In genomic region chr6:92649063-92649462, GRCm38 (mm10) we compare ENCODE assay signal across 32 mouse cellular contexts. TPM values are rescaled to one million over a fixed set of nuclear protein-coding genes. Genes with fewer than 3 reads are reported as not detected.
DNase-seq lines count a peak whose midpoint lies in the region; ATAC-seq and TF ChIP-seq lines count a peak whose summit lies in the region.
"Had no signal": no experiment of that assay in that cellular context is flagged by ENCODE, and none has a peak within 500 bp of the region (broad histone marks: within the 10 kb centered on the region; RNA-seq: fewer than 3 reads in every experiment).

No protein-coding gene starts in this region.

- peak; percentile 93 for ATAC-seq in frontal cortex, adult (ENCODE audit: low TSS enrichment)
- no peak for ATAC-seq in embryonic facial prominence, embryonic 15.5 days (ENCODE audit: insufficient number of reproducible peaks, low FRiP score, low TSS enrichment, low read depth)
- ATAC-seq in kidney, embryonic 16.5 days (ENCODE audit: low FRiP score, low TSS enrichment): no peak
- ATAC-seq: activated CD4-positive, CD25-positive, alpha-beta regulatory T cell, adult 4 months; intestine, postnatal 0 days; liver, embryonic 12.5 days; liver, postnatal 0 days had no signal

- H3K9me3 ChIP-seq in embryonic facial prominence, embryonic 15.5 days (replicated peaks): no peaks in the 10 kb centered on the region
- no peaks in the 10 kb centered on the region for H3K9me3 ChIP-seq in kidney, embryonic 16.5 days (ENCODE audit: low read length)
- H3K9me3 ChIP-seq: forebrain, embryonic 12.5 days; liver, embryonic 12.5 days; megakaryocyte, embryonic 14.5 days; neural tube, embryonic 15.5 days; stomach, embryonic 15.5 days had no signal

- intact Hi-C loops in left cerebral cortex, adult 2 months (cut with DNase I): loop anchor here (2.0 kb wide), 1 partner anchor 14 kb away; no protein-coding TSS in a partner anchor
- intact Hi-C loops in left cerebral cortex, postnatal 14 days (cut with DNase I): no loop called here

- H3K4me3 ChIP-seq in left cerebral cortex, adult 2 months: no peak overlapping the region
- no peak overlapping the region for H3K4me3 ChIP-seq in embryonic facial prominence, embryonic 15.5 days (replicated peaks)
- H3K4me3 ChIP-seq in kidney, embryonic 16.5 days (ENCODE audit: low read length): no peak overlapping the region
- H3K4me3 ChIP-seq: forebrain, embryonic 12.5 days; liver, embryonic 12.5 days; megakaryocyte, embryonic 14.5 days; neural tube, embryonic 15.5 days; stomach, embryonic 15.5 days had no signal

- peak overlapping the region; percentile 79 for H3K27ac ChIP-seq in left cerebral cortex, adult 2 months
- H3K27ac ChIP-seq in embryonic facial prominence, embryonic 15.5 days (replicated peaks): peak overlapping the region; percentile 31; the same call in 1 of the 2 replicates
- no peak overlapping the region for H3K27ac ChIP-seq in kidney, embryonic 16.5 days (ENCODE audit: low read length)
- H3K27ac ChIP-seq: forebrain, embryonic 12.5 days; liver, embryonic 12.5 days; neural tube, embryonic 15.5 days; stomach, embryonic 15.5 days had no signal

- no peak overlapping the region for H3K9ac ChIP-seq in embryonic facial prominence, embryonic 15.5 days
- H3K9ac ChIP-seq in kidney, embryonic 16.5 days (replicated peaks; ENCODE audit: low read length): no peak overlapping the region
- H3K9ac ChIP-seq: forebrain, embryonic 12.5 days; liver, embryonic 12.5 days; liver, postnatal 0 days; neural tube, embryonic 15.5 days; stomach, embryonic 15.5 days had no signal

- DNase-seq in frontal cortex, postnatal 14 days (ENCODE audit: low spot score in 2 of 2): no peak
- DNase-seq in left cerebral cortex, adult 2 months (ENCODE audit: extremely low spot score in 1 of 2, low spot score in 2 of 2): no peak
- no peak for DNase-seq in left cerebral cortex, postnatal 14 days (ENCODE audit: low spot score in 2 of 2)
- DNase-seq in brain, adult 2 months (ENCODE audit: low read depth, low spot score): peak; percentile 65
- DNase-seq in heart, adult 9 months (ENCODE audit: low spot score in 2 of 2): no peak
- DNase-seq: adrenal gland, adult 2 months; adrenal gland, postnatal 36 days; cerebellum, adult 8-10 months; cerebellum, postnatal 25 days; gastrocnemius, postnatal 25 days; heart, postnatal 36 days; kidney, adult 9 months; kidney, postnatal 14 days; left cerebral cortex, postnatal 4 days; liver, postnatal 0 days; lung, postnatal 36 days; retina, postnatal 1 day; right cerebral cortex, postnatal 14 days; thymus, adult 18-20 months; thymus, postnatal 25 days had no signal

- no peaks in the 10 kb centered on the region for H3K27me3 ChIP-seq in embryonic facial prominence, embryonic 15.5 days
- H3K27me3 ChIP-seq in kidney, embryonic 16.5 days (ENCODE audit: insufficient read depth, low read length): no peaks in the 10 kb centered on the region
- H3K27me3 ChIP-seq: CH12.LX; forebrain, embryonic 12.5 days; liver, embryonic 12.5 days; megakaryocyte, embryonic 14.5 days; neural tube, embryonic 15.5 days; stomach, embryonic 15.5 days had no signal

- 58% methylated on average over 1 of the region's 1 CpGs for WGBS in embryonic facial prominence, embryonic 15.5 days
- WGBS in kidney, embryonic 16.5 days: 69% methylated on average over 1 of the region's 1 CpGs

- no peak overlapping the region for H3K4me2 ChIP-seq in embryonic facial prominence, embryonic 15.5 days (replicated peaks)
- H3K4me2 ChIP-seq in kidney, embryonic 16.5 days (replicated peaks; ENCODE audit: low read depth, low read length): no peak overlapping the region
- H3K4me2 ChIP-seq: forebrain, embryonic 12.5 days; heart, embryonic 11.5 days; liver, embryonic 12.5 days; neural tube, embryonic 15.5 days; stomach, embryonic 15.5 days had no signal

- H3K4me1 ChIP-seq in embryonic facial prominence, embryonic 15.5 days: 0 out of 2 replicates have a peak, but pooled peaks cover 3% of the 10 kb centered on the region
- H3K4me1 ChIP-seq in kidney, embryonic 16.5 days (ENCODE audit: insufficient read depth, low read length): no peaks in the 10 kb centered on the region
- H3K4me1 ChIP-seq: liver, embryonic 12.5 days; megakaryocyte, embryonic 14.5 days; neural tube, embryonic 15.5 days; stomach, embryonic 15.5 days had no signal

- no peaks in the 10 kb centered on the region for H3K36me3 ChIP-seq in embryonic facial prominence, embryonic 15.5 days
- H3K36me3 ChIP-seq in kidney, embryonic 16.5 days (ENCODE audit: insufficient read depth, low read length): no peaks in the 10 kb centered on the region
- H3K36me3 ChIP-seq: forebrain, embryonic 12.5 days; liver, embryonic 12.5 days; neural tube, embryonic 15.5 days; stomach, embryonic 15.5 days had no signal

- no peak for TF ChIP-seq CTCF in left cerebral cortex, adult 2 months (IDR thresholded peaks at IDR 0.05)

RNA-seq across cellular contexts. Expression of gene Prickle2, which starts 56.9 kb away (rescaled TPM):
- total RNA-seq in left cerebral cortex, adult 2 months (2021): 100 to 1,000 TPM; 163 to 182 TPM
- total RNA-seq in left cerebral cortex, postnatal 14 days (2021): 100 to 1,000 TPM; 184 to 211 TPM
- polyA plus RNA-seq in embryonic facial prominence, embryonic 15.5 days (2015; fragmentation: Nextera tagmentation; extraction: Ambion mirVana): 6.0 and 6.2 TPM in 2 replicates
- 6.5 and 7.9 TPM in 2 replicates for polyA plus RNA-seq in kidney, embryonic 16.5 days (2015; fragmentation: Nextera tagmentation; extraction: Ambion mirVana)
- total RNA-seq: CH12.LX had no signal
